Mouse (Mus musculus) hindbrain, embryonic 16.5 days (tissue): Measurements from ENCODE around the gene Gm20696. TPM values are rescaled to one million over a fixed set of nuclear protein-coding genes. Genes with fewer than 3 reads are reported as not detected.

ENCODE experiments used
- ATAC-seq: fragments of 200-750 bp; cut with Nextera tagmentation; 2 replicates; pipeline ENCODE4 v1.8.0; 2017; ENCODE audit warnings: moderate TSS enrichment, moderate library complexity
- H3K27ac ChIP-seq: fragments of 300-500 bp; sonication (generic); 2 replicates; pipeline ENCODE4 v1.5.1; 2014; ENCODE audit warnings: low read depth, mild to moderate bottlenecking, control low read depth, low read length, moderate library complexity
- H3K27me3 ChIP-seq: fragments of 300-500 bp; sonication (generic); replicated peaks from 2 replicates; pipeline ENCODE4 v1.6.1; 2014; ENCODE audit warnings: low read length; ENCODE audit not compliant: control insufficient read depth, insufficient read depth
- H3K36me3 ChIP-seq: fragments of 300-500 bp; sonication (generic); 2 replicates; pipeline ENCODE4 v1.6.1; 2014; ENCODE audit warnings: mild to moderate bottlenecking, low read length, moderate library complexity, mixed read lengths; ENCODE audit not compliant: control insufficient read depth, insufficient read depth
- H3K4me1 ChIP-seq: fragments of 300-500 bp; sonication (generic); 2 replicates; pipeline ENCODE4 v1.6.1; 2014; ENCODE audit warnings: low read depth, low read length; ENCODE audit not compliant: control insufficient read depth, insufficient read depth
- H3K4me2 ChIP-seq: fragments of 300-500 bp; sonication (generic); 2 replicates; pipeline ENCODE4 v1.6.1; 2014; ENCODE audit warnings: mild to moderate bottlenecking, low read length, control low read depth, moderate library complexity
- H3K4me3 ChIP-seq: fragments of 300-500 bp; sonication (generic); 2 replicates; pipeline ENCODE4 v1.5.1; 2014; ENCODE audit warnings: mild to moderate bottlenecking, low read length, control low read depth, moderate library complexity
- H3K9ac ChIP-seq: fragments of 300-500 bp; sonication (generic); 2 replicates; pipeline ENCODE4 v1.6.1; 2014; ENCODE audit warnings: low read depth, mild to moderate bottlenecking, control low read depth, low read length, moderate library complexity
- H3K9me3 ChIP-seq: fragments of 300-500 bp; sonication (generic); 2 replicates; pipeline ENCODE4 v1.6.1; 2014; ENCODE audit warnings: mild to moderate bottlenecking, low read length, moderate library complexity; ENCODE audit not compliant: control insufficient read depth
- WGBS: fragments of 180-500 bp; shearing (Covaris S2); extraction: QIAGEN DNeasy Blood & Tissue Kit; methylation state at CpG from one replicate; pipeline ENCODE4 v1.1.7; 2014; 5-methylcytosine and 5-hydroxymethylcytosine counted together
- polyA plus RNA-seq: library from polyadenylated mRNA; unstranded; fragments of >200 nt; fragmentation: Nextera tagmentation; extraction: Ambion mirVana; gene quantifications from 2 replicates; pipeline ENCODE4 v1.2.1, GENCODE M21; 2015

Gm20696 gene
- polyA plus RNA-seq, 1 experiment from 2014 or later = 1.8 TPM

- 52% methylated on average over 2 of the region's 2 CpGs for WGBS
- ATAC-seq = no peak
- no peak overlapping the region for H3K9ac ChIP-seq
- H3K4me3 ChIP-seq = no peak overlapping the region
- peaks cover 18% of the 10 kb centered on the region for H3K4me1 ChIP-seq
- peaks cover 4% of the 10 kb centered on the region for H3K27me3 ChIP-seq
- H3K36me3 ChIP-seq = no peaks in the 10 kb centered on the region
- H3K4me2 ChIP-seq = no peak overlapping the region
- H3K9me3 ChIP-seq = no peaks in the 10 kb centered on the region
- no peak overlapping the region for H3K27ac ChIP-seq
These were observed 402.8 kb downstream of the Gm20696 start for GRCm38 (mm10) chr6:99263886-99264185.

DNA sequence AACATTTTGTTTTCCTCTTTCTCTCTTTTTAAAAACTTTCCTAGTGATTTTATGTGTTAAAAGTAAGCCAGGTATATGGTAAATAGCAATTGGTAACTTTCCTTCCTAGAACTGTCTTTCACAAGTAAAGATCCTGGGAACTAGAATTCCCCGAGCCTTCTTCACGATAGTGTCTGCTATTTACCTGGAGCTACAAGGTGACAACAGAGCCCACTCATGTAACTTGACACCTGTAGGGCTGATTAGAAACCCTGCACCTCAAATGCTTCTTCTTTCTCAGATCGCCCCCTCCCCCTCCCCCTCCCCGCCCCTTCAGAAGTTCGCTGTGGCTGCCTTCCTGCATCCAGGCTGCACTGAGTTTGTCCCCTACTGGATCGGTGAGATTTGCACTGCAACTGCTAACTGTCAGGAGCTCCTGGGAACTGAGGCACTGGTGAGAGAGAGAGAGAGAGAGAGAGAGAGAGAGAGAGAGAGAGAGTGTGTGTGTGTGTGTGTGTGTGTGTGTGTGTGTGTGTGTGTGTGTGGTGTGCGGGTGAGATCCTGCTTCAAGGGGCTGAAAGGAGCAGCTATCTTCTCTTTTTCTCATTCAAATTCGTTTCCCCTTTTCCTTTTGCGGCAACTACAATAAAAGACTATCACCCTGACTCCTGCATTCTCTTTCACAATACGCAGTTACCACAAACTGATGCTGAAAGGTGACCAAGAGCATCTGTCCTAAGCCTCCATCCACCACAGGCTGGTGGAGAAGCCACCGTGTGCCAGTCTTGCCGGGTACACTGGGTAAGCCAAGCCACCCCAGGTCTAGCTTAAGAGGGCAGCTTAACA lies 403.3 kb downstream of the Gm20696 start:
- Histone ChIP-seq H3K4me2 (no peak overlapping the region), H3K27me3 (peaks cover 4% of the 10 kb centered on the region), H3K9me3 (no peaks in the 10 kb centered on the region), H3K36me3 (no peaks in the 10 kb centered on the region), H3K9ac (no peak overlapping the region), H3K4me3 (no peak overlapping the region), H3K27ac (no peak overlapping the region), H3K4me1 (peaks cover 17% of the 10 kb centered on the region)
- no peak for ATAC-seq
- 26% methylated on average over 11 of the region's 12 CpGs for WGBS

DNA sequence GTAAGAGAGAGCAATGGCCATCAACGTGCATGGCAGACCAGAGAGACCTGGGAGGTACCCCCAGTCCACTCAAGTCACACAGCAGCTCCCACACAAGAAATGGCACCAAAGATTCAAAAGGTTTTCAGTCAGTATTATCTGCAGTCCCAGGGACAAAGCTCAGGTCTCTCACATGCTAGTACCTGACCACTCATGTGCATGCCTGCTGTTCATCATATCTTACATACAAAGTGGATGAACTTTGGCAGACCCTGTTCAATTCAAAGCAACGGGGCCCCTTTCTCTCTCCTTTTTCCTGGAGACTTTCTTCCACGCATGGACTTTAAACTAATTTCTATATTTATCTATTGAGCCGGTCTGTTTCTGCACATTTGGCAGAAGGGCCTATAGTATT lies 404.9 kb downstream of the Gm20696 start:
- H3K9ac ChIP-seq = no peak overlapping the region
- H3K9me3 ChIP-seq = no peaks in the 10 kb centered on the region
- WGBS = 51% methylated on average over 4 of the region's 4 CpGs
- no peak overlapping the region for H3K4me2 ChIP-seq
- no peak for ATAC-seq
- H3K36me3 ChIP-seq = no peaks in the 10 kb centered on the region
- H3K27me3 ChIP-seq = peaks cover 4% of the 10 kb centered on the region
- no peak overlapping the region for H3K4me3 ChIP-seq
- H3K4me1 ChIP-seq = peaks cover 13% of the 10 kb centered on the region
- no peak overlapping the region for H3K27ac ChIP-seq

- whole genome bisulfite sequencing = 51% methylated on average over 11 of the region's 11 CpGs
- Histone ChIP-seq H3K4me1 (peaks cover 8% of the 10 kb centered on the region), H3K36me3 (no peaks in the 10 kb centered on the region), H3K27me3 (peaks cover 4% of the 10 kb centered on the region), H3K9ac (no peak overlapping the region), H3K4me3 (no peak overlapping the region), H3K27ac (no peak overlapping the region), H3K9me3 (no peaks in the 10 kb centered on the region), H3K4me2 (no peak overlapping the region)
- no peak for ATAC-seq
These were observed 405.5 kb downstream of the Gm20696 start for GRCm38 (mm10) chr6:99260941-99261736.

DNA sequence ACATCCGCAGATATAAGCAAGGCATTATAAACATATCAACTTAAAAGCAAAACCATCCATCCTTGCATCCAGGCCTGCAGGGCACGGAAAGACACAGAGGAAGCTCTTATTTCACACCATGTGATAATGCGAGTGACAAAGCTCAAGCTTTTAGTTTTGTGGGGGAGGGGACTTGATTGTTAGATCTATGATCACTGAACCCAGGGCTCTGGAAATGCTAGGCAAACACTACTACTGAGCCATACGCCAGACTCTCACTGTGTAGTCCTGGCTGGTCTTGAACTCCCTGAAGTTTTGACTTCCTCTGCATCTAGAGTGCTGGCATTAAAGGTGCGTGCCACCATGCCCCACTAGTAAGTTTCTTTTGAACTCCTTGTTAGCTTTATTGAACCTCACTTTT lies 408.3 kb downstream of the Gm20696 start:
- H3K9me3 ChIP-seq = no peaks in the 10 kb centered on the region
- H3K27ac ChIP-seq = no peak overlapping the region
- no peaks in the 10 kb centered on the region for H3K36me3 ChIP-seq
- no peak overlapping the region for H3K9ac ChIP-seq
- 82% methylated on average over 5 of the region's 5 CpGs for WGBS
- H3K4me2 ChIP-seq = no peak overlapping the region
- H3K4me3 ChIP-seq = no peak overlapping the region
- ATAC-seq = no peak
- no peaks in the 10 kb centered on the region for H3K4me1 ChIP-seq
- H3K27me3 ChIP-seq = no peaks in the 10 kb centered on the region

- no peaks in the 10 kb centered on the region for H3K9me3 ChIP-seq
- no peak overlapping the region for H3K27ac ChIP-seq
- no peak for ATAC-seq
- H3K36me3 ChIP-seq = no peaks in the 10 kb centered on the region
- no peak overlapping the region for H3K4me2 ChIP-seq
- WGBS = 79% methylated on average over 2 of the region's 2 CpGs
- no peak overlapping the region for H3K4me3 ChIP-seq
- H3K27me3 ChIP-seq = no peaks in the 10 kb centered on the region
- no peaks in the 10 kb centered on the region for H3K4me1 ChIP-seq
- H3K9ac ChIP-seq = no peak overlapping the region
These were observed 408.9 kb downstream of the Gm20696 start for GRCm38 (mm10) chr6:99257676-99258075.

DNA sequence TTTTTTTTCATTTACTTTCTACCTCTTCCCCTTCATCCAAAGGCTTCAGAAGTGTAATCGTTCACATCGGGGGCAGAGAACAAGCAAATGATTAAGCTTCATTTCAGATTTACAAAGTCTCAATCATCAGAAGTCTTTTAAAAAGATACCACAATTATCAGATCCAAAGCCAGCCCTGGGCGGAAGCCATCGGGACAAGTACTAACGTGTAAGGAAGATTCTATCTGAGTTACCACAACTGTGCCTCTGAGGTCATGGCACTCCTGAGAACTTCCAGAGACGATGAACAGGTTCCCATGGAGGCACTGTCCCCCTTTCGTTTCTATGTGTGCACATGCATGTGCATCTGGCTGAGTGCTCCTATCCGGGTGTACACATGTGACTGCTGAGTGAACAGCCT lies 413.3 kb downstream of the Gm20696 start:
- 88% methylated on average over 8 of the region's 8 CpGs for WGBS
- ATAC-seq = no peak
- H3K4me3 ChIP-seq = no peak overlapping the region

DNA sequence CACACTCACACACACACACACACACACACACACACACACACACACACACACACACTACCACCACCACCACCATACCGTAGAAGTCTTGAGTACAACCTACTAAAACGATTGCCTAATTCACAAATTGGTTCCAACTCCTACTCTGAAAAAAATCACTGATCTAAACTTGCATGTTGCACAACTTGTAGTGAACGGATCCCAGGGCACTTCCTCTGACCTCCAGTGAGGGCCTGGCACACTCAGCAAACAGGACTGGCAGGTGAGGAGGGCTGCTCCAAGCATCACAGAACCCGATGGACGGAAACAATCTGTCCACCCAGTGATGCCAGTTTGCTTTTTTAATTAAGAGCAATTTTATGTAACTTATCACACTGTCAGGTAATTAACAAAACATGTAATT lies 413.8 kb downstream of the Gm20696 start:
- H3K9me3 ChIP-seq = no peaks in the 10 kb centered on the region
- H3K27ac ChIP-seq = no peak overlapping the region
- H3K27me3 ChIP-seq = no peaks in the 10 kb centered on the region
- no peaks in the 10 kb centered on the region for H3K36me3 ChIP-seq
- H3K9ac ChIP-seq = no peak overlapping the region
- no peak overlapping the region for H3K4me2 ChIP-seq
- H3K4me1 ChIP-seq = no peaks in the 10 kb centered on the region
- H3K4me3 ChIP-seq = no peak overlapping the region
- WGBS = 84% methylated on average over 5 of the region's 5 CpGs
- no peak for ATAC-seq

More for the DNA sequence above, 413.3 kb downstream of the Gm20696 start:
- Histone ChIP-seq H3K4me2 (no peak overlapping the region), H3K9ac (no peak overlapping the region), H3K27me3 (no peaks in the 10 kb centered on the region), H3K36me3 (no peaks in the 10 kb centered on the region), H3K9me3 (no peaks in the 10 kb centered on the region), H3K27ac (no peak overlapping the region), H3K4me1 (no peaks in the 10 kb centered on the region)

- 91% methylated on average over 4 of the region's 4 CpGs for WGBS
These were observed 414.7 kb downstream of the Gm20696 start for GRCm38 (mm10) chr6:99251924-99252323.

More at GRCm38 (mm10) chr6:99251924-99252323, 414.7 kb downstream of the Gm20696 start:
- no peak for ATAC-seq
- H3K4me3 ChIP-seq = no peak overlapping the region
- H3K27ac ChIP-seq = no peak overlapping the region
- no peaks in the 10 kb centered on the region for H3K36me3 ChIP-seq
- no peaks in the 10 kb centered on the region for H3K27me3 ChIP-seq
- H3K9me3 ChIP-seq = no peaks in the 10 kb centered on the region
- no peaks in the 10 kb centered on the region for H3K4me1 ChIP-seq
- no peak overlapping the region for H3K9ac ChIP-seq
- H3K4me2 ChIP-seq = no peak overlapping the region
